Mouse (Mus musculus) forebrain, embryonic 11.5 days (tissue): ENCODE measurements around the gene Fgf22. TPM values are rescaled to one million over a fixed set of nuclear protein-coding genes. Genes with fewer than 3 reads are reported as not detected.

Experiments
- ATAC-seq: fragments of 200-750 bp; cut with Nextera tagmentation; replicated peaks from 2 replicates; pipeline ENCODE4 v1.8.0; 2017; ENCODE audit warnings: moderate TSS enrichment; ENCODE audit not compliant: low FRiP score
- DNase-seq: peaks from one replicate; pipeline ENCODE4 v3.0.0-alpha.2; 2017; ENCODE audit warnings: low spot score
- H3K27ac ChIP-seq: fragments of 300-500 bp; sonication (generic); 2 replicates; pipeline ENCODE4 v1.5.1; 2014; ENCODE audit warnings: low read depth, low read length
- H3K27me3 ChIP-seq: fragments of 300-500 bp; sonication (generic); 2 replicates; pipeline ENCODE4 v1.6.1; 2014; ENCODE audit warnings: mild to moderate bottlenecking, low read length, mixed read lengths; ENCODE audit not compliant: control insufficient read depth, insufficient read depth
- H3K36me3 ChIP-seq: fragments of 300-500 bp; sonication (generic); 2 replicates; pipeline ENCODE4 v1.6.1; 2014; ENCODE audit warnings: mild to moderate bottlenecking, low read length, moderate library complexity, mixed read lengths; ENCODE audit not compliant: control insufficient read depth, insufficient read depth
- H3K4me1 ChIP-seq: fragments of 300-500 bp; sonication (generic); replicated peaks from 2 replicates; pipeline ENCODE4 v1.6.1; 2014; ENCODE audit warnings: low read length, mixed read lengths; ENCODE audit not compliant: control insufficient read depth, insufficient read depth
- H3K4me2 ChIP-seq: fragments of 300-500 bp; sonication (generic); 2 replicates; pipeline ENCODE4 v1.6.1; 2014; ENCODE audit warnings: low read depth, mild to moderate bottlenecking, low read length, moderate library complexity, mixed read lengths; ENCODE audit not compliant: severe bottlenecking
- H3K4me3 ChIP-seq: fragments of 300-500 bp; sonication (generic); 2 replicates; pipeline ENCODE4 v1.5.1; 2014; ENCODE audit warnings: low read depth, low read length
- H3K9ac ChIP-seq: fragments of 300-500 bp; sonication (generic); 2 replicates; pipeline ENCODE4 v1.6.1; 2014; ENCODE audit warnings: low read length
- H3K9me3 ChIP-seq: fragments of 300-500 bp; sonication (generic); 2 replicates; pipeline ENCODE4 v1.6.1; 2016; ENCODE audit warnings: low read length, mixed read lengths; ENCODE audit not compliant: control insufficient read depth
- WGBS: fragments of 180-500 bp; shearing (Covaris S2); extraction: QIAGEN DNeasy Blood & Tissue Kit; methylation state at CpG from one replicate; pipeline ENCODE4 v1.1.7; 2014; 5-methylcytosine and 5-hydroxymethylcytosine counted together
- polyA plus RNA-seq: library from polyadenylated mRNA; unstranded; fragments of >200 nt; fragmentation: Nextera tagmentation; extraction: Ambion mirVana; gene quantifications from 2 replicates; pipeline ENCODE4 v1.2.1, GENCODE M21; 2014

Fgf22 gene
- 0.36 and 0.40 TPM in 2 replicates for polyA plus RNA-seq

DNA sequence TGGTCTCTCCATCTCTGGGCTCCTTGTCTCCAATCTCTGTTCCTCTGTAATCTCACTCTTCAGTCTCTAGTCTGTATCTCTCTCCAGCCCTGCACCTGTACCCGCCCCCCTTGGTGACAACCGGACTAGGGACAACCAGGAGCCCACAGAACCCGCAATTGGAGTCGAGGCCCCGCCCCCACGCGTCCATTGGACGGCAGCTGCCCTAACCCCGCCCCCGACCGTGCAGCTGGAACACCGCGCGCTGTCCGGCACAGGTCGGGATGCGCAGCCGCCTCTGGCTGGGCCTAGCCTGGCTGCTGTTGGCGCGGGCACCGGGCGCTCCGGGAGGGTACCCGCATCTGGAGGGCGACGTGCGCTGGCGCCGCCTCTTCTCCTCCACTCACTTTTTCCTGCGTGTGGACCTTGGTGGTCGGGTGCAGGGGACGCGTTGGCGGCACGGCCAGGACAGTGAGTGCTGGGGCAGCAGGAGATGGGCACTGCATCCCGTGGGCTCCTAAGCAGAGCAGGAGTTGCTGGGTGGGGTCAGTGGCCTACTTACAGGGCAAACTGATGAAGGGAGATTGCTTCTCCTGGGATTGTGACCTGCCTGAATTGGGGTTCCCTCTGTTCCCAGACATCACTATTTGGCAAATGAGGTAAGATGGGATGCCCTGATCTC, at the start of gene Fgf22:
Gene Fgf22, plus strand, starts transcription at position 221 of the 661 bp plus-strand sequence.
- peaks cover 13% of the 10 kb centered on the region; the same call in 1 of the 2 replicates for H3K36me3 ChIP-seq
- H3K9me3 ChIP-seq: no peaks in the 10 kb centered on the region
- WGBS: 1% methylated on average over 36 of the region's 36 CpGs
- ATAC-seq: peak; percentile 90
- H3K27me3 ChIP-seq: no peaks in the 10 kb centered on the region
- H3K27ac ChIP-seq: no peak within 1 kb of the TSS
- H3K4me2 ChIP-seq: peak within 1 kb of the TSS; percentile 66
- H3K9ac ChIP-seq: peak within 1 kb of the TSS; percentile 10; the same call in 1 of the 2 replicates
- H3K4me3 ChIP-seq: peak within 1 kb of the TSS; percentile 20
- H3K4me1 ChIP-seq: peaks cover 6% of the 10 kb centered on the region; the same call in 1 of the 2 replicates
- DNase-seq: peak; percentile 89

DNA sequence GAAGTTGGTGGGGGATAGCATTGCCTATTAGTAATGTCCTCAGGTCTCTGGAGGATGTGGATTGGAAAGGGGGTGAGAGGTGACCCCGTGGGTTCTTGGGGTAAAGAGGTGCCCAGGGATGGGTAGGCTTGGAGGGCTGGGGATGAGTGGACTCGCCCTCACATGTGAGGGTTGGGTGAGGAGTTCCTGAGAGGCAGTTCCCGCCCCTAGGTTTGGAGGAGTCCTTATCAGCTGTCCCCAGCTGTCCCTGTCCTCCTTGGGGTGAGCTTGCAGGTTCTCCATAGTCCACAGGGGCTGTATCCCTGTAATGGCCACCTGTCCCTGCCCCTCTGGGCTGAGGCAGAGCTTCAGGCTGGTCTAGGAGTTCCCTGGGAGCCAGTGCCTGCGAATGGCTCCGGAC, 48.9 kb upstream of the Fgf22 start:
- H3K27me3 ChIP-seq: no peaks in the 10 kb centered on the region
- H3K9ac ChIP-seq: 0 out of 2 replicates have a peak overlapping the region, but pooled peaks have one; percentile 32
- peaks cover 16% of the 10 kb centered on the region for H3K4me1 ChIP-seq
- H3K4me3 ChIP-seq: peak overlapping the region; percentile 84; the same call in 1 of the 2 replicates
- WGBS: 78% methylated on average over 5 of the region's 5 CpGs
- no peaks in the 10 kb centered on the region for H3K9me3 ChIP-seq
- ATAC-seq (no peak), DNase-seq (no peak)
- peaks cover 15% of the 10 kb centered on the region; the same call in 1 of the 2 replicates for H3K36me3 ChIP-seq
- H3K4me2 ChIP-seq: peak overlapping the region; percentile 73; the same call in 1 of the 2 replicates
- no peak overlapping the region for H3K27ac ChIP-seq

DNA sequence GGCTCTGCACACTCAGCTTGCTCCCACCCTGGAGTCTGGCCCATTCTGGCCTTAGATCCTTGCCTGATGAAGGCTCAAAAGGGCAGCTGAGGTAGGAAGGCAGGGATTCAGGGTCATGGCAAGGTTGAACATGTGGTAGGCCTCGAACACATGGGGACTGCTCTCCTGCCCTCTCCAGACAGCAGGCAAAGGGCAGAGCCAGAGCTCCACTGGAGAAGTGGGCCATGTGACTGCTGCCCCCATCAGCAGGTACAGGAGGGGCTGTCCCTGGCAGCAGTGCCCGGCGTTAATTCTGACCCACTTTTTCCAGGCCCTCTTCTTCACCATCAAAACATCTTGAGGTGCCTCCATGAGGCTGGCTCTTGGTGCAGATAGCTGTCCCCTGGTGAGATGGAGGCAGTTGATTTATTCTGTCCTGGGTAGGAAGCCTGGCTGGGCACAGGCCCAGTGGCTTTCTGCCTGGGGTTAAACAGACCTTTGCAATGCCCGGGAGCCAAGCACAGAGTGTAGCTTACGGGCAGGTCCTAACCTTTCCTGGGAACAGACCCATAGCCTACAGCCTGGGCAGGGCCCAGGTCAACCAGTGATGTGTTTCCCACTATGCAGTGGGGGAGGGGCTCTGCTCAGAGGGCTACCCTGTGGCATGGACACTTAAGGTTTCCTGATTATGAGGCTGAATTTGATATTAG, 48.3 kb upstream of the Fgf22 start:
- Histone ChIP-seq H3K4me2 (peak overlapping the region; percentile 21; the same call in 1 of the 2 replicates), H3K27me3 (no peaks in the 10 kb centered on the region), H3K4me3 (0 out of 2 replicates have a peak overlapping the region, but pooled peaks have one; percentile 84), H3K4me1 (peaks cover 16% of the 10 kb centered on the region), H3K36me3 (peaks cover 15% of the 10 kb centered on the region; the same call in 1 of the 2 replicates), H3K9ac (no peak overlapping the region; the same call in 1 of the 2 replicates), H3K9me3 (no peaks in the 10 kb centered on the region), H3K27ac (no peak overlapping the region)
- no peak for DNase-seq
- WGBS: 90% methylated on average over 5 of the region's 5 CpGs
- no peak for ATAC-seq

DNA sequence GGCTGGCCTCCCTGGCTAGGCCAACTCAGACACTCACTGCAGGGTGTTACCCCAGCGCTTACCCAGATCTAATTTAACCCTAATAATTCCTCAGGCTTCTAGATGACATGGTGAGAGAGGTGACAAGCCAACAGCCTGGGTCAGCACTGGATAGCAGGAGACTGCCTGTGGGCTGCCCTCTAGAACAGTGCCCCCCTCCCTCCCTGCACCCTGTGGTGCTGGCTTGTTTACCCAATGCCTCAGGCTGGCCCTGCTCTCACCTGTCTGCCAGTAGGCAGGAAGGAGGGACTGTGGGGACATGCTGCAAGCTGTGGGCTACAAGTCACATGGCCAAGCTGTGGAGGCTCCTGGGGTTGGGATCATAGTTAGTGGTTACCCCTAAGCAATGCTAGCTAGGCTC, 47.7 kb upstream of the Fgf22 start:
- Histone ChIP-seq H3K27me3 (no peaks in the 10 kb centered on the region), H3K27ac (no peak overlapping the region), H3K36me3 (peaks cover 15% of the 10 kb centered on the region; the same call in 1 of the 2 replicates), H3K4me3 (no peak overlapping the region), H3K9ac (no peak overlapping the region), H3K4me2 (peak overlapping the region; percentile 21; the same call in 1 of the 2 replicates), H3K4me1 (peaks cover 16% of the 10 kb centered on the region), H3K9me3 (no peaks in the 10 kb centered on the region)
- no peak for DNase-seq
- 91% methylated on average over 1 of the region's 1 CpGs for WGBS
- no peak for ATAC-seq

DNA sequence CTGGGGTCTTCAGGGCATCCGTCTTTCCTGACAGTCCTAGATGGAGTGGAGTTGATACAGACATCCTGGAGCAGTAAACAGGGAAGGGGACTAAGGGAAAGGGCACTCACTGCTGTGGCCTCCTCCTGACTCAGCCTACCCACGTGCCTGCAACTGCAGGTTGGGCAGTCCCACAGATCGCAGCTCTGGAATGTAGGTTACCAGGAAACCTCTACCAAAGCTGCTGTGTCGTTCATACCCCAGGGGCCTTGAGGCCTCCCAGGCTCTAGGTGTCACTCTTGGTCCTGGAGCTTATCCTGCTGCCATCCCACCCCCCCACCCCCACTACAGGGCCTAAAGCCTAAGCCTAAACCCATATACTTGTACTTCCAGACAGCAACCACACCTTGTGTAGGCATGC, 47.1 kb upstream of the Fgf22 start:
- Histone ChIP-seq H3K4me1 (peaks cover 16% of the 10 kb centered on the region), H3K27me3 (no peaks in the 10 kb centered on the region), H3K4me2 (no peak overlapping the region), H3K27ac (no peak overlapping the region), H3K9me3 (no peaks in the 10 kb centered on the region), H3K36me3 (peaks cover 15% of the 10 kb centered on the region; the same call in 1 of the 2 replicates), H3K4me3 (no peak overlapping the region), H3K9ac (no peak overlapping the region)
- WGBS: 79% methylated on average over 4 of the region's 4 CpGs
- DNase-seq: no peak
- ATAC-seq: no peak

DNA sequence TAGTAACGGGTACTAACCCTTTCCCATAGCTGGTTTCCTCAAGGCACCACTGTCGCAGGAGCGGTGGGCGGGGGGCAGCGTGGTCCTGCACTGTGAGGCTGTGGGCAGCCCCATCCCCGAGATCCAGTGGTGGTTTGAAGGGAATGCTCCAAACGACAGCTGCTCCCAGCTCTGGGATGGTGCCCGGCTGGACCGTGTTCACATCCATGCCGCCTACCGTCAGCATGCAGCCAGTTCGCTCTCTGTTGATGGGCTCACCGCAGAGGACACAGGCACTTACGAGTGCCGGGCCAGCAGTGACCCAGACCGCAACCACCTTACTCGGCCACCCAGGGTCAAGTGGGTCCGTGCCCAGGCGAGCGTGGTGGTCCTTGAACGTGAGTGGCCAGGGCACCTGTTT, 46.2 kb upstream of the Fgf22 start:
- H3K4me1 ChIP-seq: peaks cover 16% of the 10 kb centered on the region
- no peaks in the 10 kb centered on the region for H3K9me3 ChIP-seq
- no peak overlapping the region for H3K27ac ChIP-seq
- no peak overlapping the region for H3K4me2 ChIP-seq
- ATAC-seq: no peak
- no peak overlapping the region for H3K9ac ChIP-seq
- H3K36me3 ChIP-seq: peaks cover 15% of the 10 kb centered on the region; the same call in 1 of the 2 replicates
- 94% methylated on average over 21 of the region's 21 CpGs for WGBS
- no peaks in the 10 kb centered on the region for H3K27me3 ChIP-seq
- no peak overlapping the region for H3K4me3 ChIP-seq
- DNase-seq: no peak

DNA sequence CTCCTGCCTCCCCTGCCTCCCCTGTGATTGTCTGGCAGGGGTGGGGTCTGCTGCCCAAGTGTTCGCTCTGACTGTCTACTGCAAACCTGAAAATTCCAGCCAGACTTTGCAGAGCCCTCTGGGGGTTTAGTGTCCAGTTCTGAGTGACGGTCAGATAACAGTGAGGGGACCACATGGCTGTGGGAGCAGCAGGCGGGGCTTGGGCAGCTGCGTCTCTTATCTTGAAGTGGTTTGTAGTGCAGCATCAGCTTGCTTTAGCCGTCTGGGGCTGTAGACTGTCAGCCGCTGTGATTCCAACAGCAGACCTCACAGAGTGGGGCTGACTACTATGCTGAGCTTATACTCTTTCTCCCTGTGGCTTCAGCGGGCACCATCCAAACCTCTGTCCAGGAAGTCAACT, 45.6 kb upstream of the Fgf22 start:
- H3K9ac ChIP-seq: no peak overlapping the region
- no peak overlapping the region for H3K4me2 ChIP-seq
- H3K27ac ChIP-seq: no peak overlapping the region
- DNase-seq (no peak), ATAC-seq (no peak)
- no peak overlapping the region for H3K4me3 ChIP-seq
- H3K27me3 ChIP-seq: no peaks in the 10 kb centered on the region
- no peaks in the 10 kb centered on the region for H3K9me3 ChIP-seq
- whole genome bisulfite sequencing: 86% methylated on average over 7 of the region's 7 CpGs
- H3K36me3 ChIP-seq: peaks cover 15% of the 10 kb centered on the region; the same call in 1 of the 2 replicates
- peaks cover 13% of the 10 kb centered on the region for H3K4me1 ChIP-seq

DNA sequence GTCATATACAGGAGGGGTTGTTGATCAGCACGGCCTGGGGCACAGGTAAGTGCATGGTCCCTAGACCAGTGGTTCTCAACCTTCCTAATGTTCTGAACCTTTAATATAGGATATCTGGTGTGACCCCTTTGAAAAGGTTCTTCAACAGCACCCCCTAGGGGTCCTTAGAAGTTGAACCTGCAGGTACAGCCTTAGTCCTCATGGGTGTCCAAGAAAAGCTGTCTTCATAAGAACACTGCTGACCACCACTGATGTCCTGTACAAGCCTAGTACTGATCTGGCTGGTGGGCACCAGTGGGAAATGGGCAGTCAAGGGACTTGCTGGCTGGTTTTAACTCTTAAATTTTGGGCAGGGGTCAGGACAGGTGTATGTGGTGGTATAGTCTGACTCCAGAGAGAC, 42.8 kb upstream of the Fgf22 start:
- DNase-seq: no peak
- peaks cover 15% of the 10 kb centered on the region; the same call in 1 of the 2 replicates for H3K36me3 ChIP-seq
- H3K27ac ChIP-seq: no peak overlapping the region
- 90% methylated on average over 1 of the region's 1 CpGs for WGBS
- no peak overlapping the region for H3K4me3 ChIP-seq
- H3K9me3 ChIP-seq: no peaks in the 10 kb centered on the region
- ATAC-seq: peak; percentile 22; the same call in 1 of the 2 replicates
- H3K27me3 ChIP-seq: peaks cover 22% of the 10 kb centered on the region
- peaks cover 4% of the 10 kb centered on the region; the same call in 1 of the 2 replicates for H3K4me1 ChIP-seq
- H3K4me2 ChIP-seq: no peak overlapping the region
- H3K9ac ChIP-seq: no peak overlapping the region
